Mouse (Mus musculus) olfactory bulb, adult 2 months (tissue): ENCODE measurements around the gene Samd10.

Experiments
- CTCF ChIP-seq: fragments of 200-500 bp; IDR thresholded peaks from 2 replicates; pipeline ENCODE4 v1.5.1; 2012; ENCODE audit warnings: low read depth, mild to moderate bottlenecking, low read length, moderate library complexity; ENCODE audit not compliant: insufficient read depth
- POLR2A ChIP-seq: fragments of 200-500 bp; IDR thresholded peaks from 2 replicates; pipeline ENCODE4 v1.6.1; 2012; ENCODE audit warnings: mild to moderate bottlenecking, low read depth, low read length, moderate library complexity; ENCODE audit not compliant: insufficient read depth

GRCm38 (mm10) chr2:181568272-181569008 is 30.6 kb downstream of the Samd10 start:
- no peak for TF ChIP-seq POLR2A
- TF ChIP-seq CTCF: no peak
